Comparison of ENCODE assay signal across 11 mouse cellular contexts in the genomic region with DNA sequence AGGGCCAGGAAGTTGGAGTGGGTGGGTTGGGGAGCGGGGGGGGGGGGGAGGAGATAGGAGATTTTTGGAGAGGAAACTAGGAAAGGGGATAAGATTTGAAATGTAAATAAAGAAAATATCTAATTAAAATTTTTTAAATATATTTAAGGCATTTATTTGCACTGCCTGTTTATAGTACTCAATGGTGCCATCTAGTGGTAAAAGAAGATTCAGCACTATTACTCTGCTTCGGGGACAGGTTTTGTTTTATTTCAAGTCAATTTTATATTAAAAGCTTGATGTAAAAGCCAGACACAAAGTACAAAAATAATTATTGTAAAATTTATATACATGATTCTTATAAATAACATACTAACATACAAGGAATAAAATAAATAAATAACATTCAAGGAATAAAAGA.
DNase-seq lines count a peak whose midpoint lies in the region; ATAC-seq and TF ChIP-seq lines count a peak whose summit lies in the region.
"Had no signal": no experiment of that assay in that cellular context is flagged by ENCODE, and none has a peak within 500 bp of the region (broad histone marks: within the 10 kb centered on the region; RNA-seq: fewer than 3 reads in every experiment).

No protein-coding gene starts in this region.

- H3K27me3 ChIP-seq in liver, embryonic 14.5 days (ENCODE audit: control insufficient read depth, insufficient read depth, low read length): no peaks in the 10 kb centered on the region
- H3K27me3 ChIP-seq in Patski: no peaks in the 10 kb centered on the region
- H3K27me3 ChIP-seq: lung, embryonic 15.5 days had no signal

- WGBS in liver, embryonic 14.5 days (ENCODE audit: insufficient replicate concordance): 59% methylated on average over 2 of the region's 2 CpGs

- TF ChIP-seq EP300 in liver, embryonic 14.5 days (IDR thresholded peaks at IDR 0.05; ENCODE audit: low read depth): no peak

- peak; percentile 50; the same call in 1 of the 2 replicates for TF ChIP-seq CTCF in liver, embryonic 14.5 days (IDR thresholded peaks at IDR 0.05; ENCODE audit: low read depth)
- TF ChIP-seq CTCF in Patski (IDR thresholded peaks at IDR 0.05): peak; percentile 47

- 0 out of 4 replicates have a peak, but pooled peaks cover 0 to 5% of the 10 kb centered on the region in 2 experiments for H3K4me1 ChIP-seq in liver, embryonic 14.5 days (replicated peaks; ENCODE audit: control insufficient read depth in 2 of 2, insufficient read depth in 2 of 2, low read length in 1 of 2)
- H3K4me1 ChIP-seq: lung, embryonic 15.5 days had no signal

- CTCF ChIA-PET in Patski (lab: Charles Lee): interaction anchor here (1.0 to 2.1 kb wide), 10 partner anchors 10 to 170 kb away, joined by 3 to 10 read pairs (median 4); no protein-coding TSS in a partner anchor

- no peaks in the 10 kb centered on the region for H3K36me3 ChIP-seq in liver, embryonic 14.5 days (replicated peaks; ENCODE audit: control insufficient read depth, insufficient read depth, low read depth)

- peak; percentile 27 for DNase-seq in gastrocnemius, adult 18-20 months (ENCODE audit: low spot score)
- DNase-seq in gastrocnemius, adult 8-10 months (ENCODE audit: low spot score in 2 of 2): no peak
- DNase-seq in liver, embryonic 14.5 days (ENCODE audit: low read depth in 3 of 3, low spot score in 3 of 3): peak; percentile 9 to 30 (median 22)
- DNase-seq in liver (no peak), Patski (ENCODE audit: low read depth, low spot score) (no peak)
- peak; percentile 48 for DNase-seq in mesoderm, embryonic 11.5 days (ENCODE audit: low read depth, low spot score)
- DNase-seq in ovary, postnatal 10 days (ENCODE audit: low spot score): no peak
- DNase-seq in urinary bladder, postnatal 14 days (ENCODE audit: low spot score): no peak
- DNase-seq: right cerebral cortex, postnatal 25 days had no signal

- no peaks in the 10 kb centered on the region for H3K9me3 ChIP-seq in liver, embryonic 14.5 days (ENCODE audit: control insufficient read depth, low read length)
- H3K9me3 ChIP-seq: lung, embryonic 15.5 days had no signal

- in situ Hi-C loops in Patski (cut with MboI; ENCODE audit: low pct_unique_long_range_greater_than_20kb): loop anchor here (5.0 kb wide), 2 partner anchors 114 to 164 kb away; no protein-coding TSS in a partner anchor

- H3K9ac ChIP-seq in liver, embryonic 14.5 days (replicated peaks): no peak overlapping the region
- H3K9ac ChIP-seq: lung, embryonic 15.5 days had no signal

- no peak overlapping the region for H3K4me2 ChIP-seq in liver, embryonic 14.5 days (ENCODE audit: low read depth)
- H3K4me2 ChIP-seq: lung, embryonic 15.5 days had no signal

- no peak for ATAC-seq in liver, embryonic 14.5 days (ENCODE audit: insufficient read depth)
- ATAC-seq in Patski: no peak

- H3K4me3 ChIP-seq in liver, embryonic 14.5 days (ENCODE audit: insufficient read depth in 1 of 2, low read depth in 2 of 2, low read length in 2 of 2): no peak overlapping the region
- H3K4me3 ChIP-seq: erythroblast, embryonic 14.5 days; lung, embryonic 15.5 days had no signal

- H3K27ac ChIP-seq in liver, embryonic 14.5 days: no peak overlapping the region
- H3K27ac ChIP-seq: lung, embryonic 15.5 days had no signal

- POLR2A ChIA-PET in Patski (lab: Charles Lee): no interaction called here

Comparison
In these comparisons a context has a peak if more than half of its experiments do, and no peak if none do; other contexts are left out.
1. DNase-seq: peak in gastrocnemius, adult 18-20 months (single experiment), liver, embryonic 14.5 days (3 of 3) and mesoderm, embryonic 11.5 days (single experiment); none in gastrocnemius, adult 8-10 months (0 of 2), liver (single experiment), Patski (single experiment), ovary, postnatal 10 days (single experiment) and urinary bladder, postnatal 14 days (single experiment).